Mouse (Mus musculus) MN1 (cell line): ENCODE data around the gene H1f0.
A peak's percentile ranks its signal among the peaks of the same experiment; 100 is the strongest.

Experiments
- DNase-seq: peaks from one replicate; pipeline ENCODE4 v3.0.0-alpha.2; 2016; ENCODE audit warnings: low spot score

Gene H1f0

DNA sequence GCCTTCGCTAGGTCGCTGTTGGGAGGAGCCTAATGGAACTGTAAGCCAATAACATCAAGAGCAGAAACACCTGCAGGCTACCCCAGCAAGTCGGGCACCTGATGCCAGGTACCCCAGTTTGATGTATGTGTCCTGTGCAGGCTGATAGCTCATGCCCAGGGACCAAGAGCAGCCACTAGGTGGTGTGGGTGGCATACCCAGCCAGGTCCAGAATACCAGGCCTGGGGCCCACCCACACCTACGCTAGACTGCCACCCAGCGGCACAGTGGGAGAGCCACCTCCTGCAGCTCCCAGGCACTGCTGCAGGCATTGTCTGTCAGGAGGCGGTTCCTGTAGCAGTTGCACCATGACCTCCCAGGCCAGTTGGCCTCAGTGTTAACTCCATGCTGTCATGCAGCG is 10.6 kb downstream of the H1f0 start:
- peak; percentile 96 for DNase-seq

DNA sequence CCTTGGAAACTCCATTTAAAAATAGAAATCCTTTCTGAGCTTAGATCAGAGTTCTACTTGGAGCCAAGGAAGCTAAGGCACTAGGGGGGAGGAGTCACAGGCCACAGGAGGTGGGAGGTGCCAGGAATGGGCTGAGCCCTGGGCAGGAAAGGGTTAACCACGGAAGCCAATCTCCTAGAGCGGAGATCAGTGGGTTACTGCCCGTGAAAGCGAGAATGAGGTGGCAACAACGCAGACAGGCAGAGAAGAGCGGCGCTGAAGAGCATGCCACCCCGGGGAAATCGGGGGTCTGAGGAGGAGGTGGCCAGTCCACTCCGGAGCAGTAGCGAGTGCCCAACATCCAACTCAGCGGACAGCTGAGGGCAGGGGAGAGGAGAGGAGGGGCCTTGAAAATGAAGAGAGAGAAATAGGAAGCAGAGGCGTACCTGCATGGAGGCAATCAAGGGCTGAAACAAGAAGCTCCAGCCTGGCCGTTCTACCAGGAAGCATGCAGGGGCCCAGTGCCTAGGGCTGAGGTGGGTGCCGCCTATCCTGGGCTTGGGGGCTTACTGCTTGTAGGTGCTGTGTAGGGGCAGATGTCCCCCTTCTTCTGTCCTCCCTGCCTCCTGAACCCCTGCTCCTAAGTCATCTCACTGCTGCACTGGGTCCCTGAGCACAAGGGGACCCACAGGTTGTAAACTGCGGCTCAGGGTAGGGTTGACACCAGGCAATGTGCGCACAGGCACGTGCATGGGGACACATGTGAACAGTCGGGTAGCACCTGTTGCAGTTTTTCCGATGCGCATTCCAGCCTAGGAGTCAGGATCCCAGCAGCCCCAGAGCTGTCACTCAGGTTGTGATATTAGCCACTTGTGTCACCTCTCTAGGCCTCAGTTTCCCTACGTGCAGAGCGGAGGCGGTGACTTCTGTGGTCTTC is 12.5 kb downstream of the H1f0 start:
- DNase-seq, result no peak

DNA sequence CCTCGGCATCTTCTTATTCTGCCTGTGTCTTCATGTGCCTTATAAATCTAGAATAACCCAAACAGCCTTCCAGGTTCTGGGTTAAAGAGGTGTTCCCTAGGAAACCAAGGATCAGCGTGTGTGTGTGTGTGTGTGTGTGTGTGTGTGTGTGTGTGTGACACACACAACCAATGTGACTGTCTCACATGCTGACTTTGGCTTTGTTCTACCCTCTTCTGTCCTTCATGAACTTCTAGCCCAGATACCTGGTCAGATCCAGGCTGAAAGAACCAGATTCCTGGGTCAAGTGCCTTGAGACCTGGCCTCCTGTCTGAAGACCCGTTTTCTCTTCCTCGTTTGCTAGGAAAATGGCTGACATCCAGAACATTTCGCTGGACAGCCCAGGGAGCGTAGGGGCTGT is 13.3 kb downstream of the H1f0 start, which contains the start of gene Galr3:
Gene Galr3 (plus strand): TSS at position 301 of the 400 bp plus-strand sequence.
- no peak for DNase-seq

DNA sequence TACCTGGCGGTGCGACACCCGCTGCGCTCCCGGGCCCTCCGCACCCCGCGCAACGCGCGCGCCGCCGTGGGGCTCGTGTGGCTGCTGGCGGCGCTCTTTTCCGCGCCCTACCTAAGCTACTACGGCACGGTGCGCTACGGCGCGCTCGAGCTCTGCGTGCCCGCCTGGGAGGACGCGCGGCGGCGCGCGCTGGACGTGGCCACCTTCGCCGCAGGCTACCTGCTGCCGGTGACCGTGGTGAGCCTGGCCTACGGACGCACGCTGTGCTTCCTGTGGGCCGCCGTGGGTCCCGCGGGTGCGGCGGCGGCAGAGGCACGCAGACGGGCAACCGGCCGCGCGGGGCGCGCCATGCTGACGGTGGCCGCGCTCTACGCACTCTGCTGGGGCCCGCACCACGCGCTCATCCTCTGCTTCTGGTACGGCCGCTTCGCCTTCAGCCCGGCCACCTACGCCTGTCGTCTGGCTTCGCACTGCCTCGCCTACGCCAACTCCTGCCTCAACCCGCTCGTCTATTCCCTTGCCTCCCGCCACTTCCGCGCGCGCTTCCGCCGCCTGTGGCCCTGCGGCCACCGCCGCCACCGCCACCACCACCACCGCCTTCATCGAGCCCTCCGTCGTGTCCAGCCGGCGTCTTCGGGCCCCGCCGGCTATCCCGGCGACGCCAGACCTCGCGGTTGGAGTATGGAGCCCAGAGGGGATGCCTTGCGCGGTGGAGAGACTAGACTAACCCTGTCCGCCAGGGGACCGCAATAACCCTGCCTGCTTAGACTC is 14.7 kb downstream of the H1f0 start:
- no peak for DNase-seq

DNA sequence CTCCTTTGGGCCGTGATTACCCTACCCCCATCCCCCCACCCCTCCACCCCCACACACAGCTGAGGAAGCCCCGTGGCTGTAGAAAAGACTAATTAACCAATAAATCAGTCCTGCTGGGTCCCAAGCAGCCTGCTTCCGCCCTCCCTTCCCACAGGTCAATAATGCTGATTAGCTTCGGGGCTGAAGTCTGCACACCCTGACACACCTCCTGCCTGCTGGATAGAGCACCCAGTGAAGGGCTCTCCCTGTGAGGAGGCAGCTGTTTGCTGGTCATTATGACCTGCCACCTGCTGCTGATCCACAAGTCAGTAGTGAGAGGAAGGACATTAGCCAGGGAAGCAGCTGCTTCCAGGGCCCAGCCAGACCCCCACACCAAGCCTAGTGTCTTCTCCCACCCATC is 16.6 kb downstream of the H1f0 start:
- peak; percentile 72 for DNase-seq

DNA sequence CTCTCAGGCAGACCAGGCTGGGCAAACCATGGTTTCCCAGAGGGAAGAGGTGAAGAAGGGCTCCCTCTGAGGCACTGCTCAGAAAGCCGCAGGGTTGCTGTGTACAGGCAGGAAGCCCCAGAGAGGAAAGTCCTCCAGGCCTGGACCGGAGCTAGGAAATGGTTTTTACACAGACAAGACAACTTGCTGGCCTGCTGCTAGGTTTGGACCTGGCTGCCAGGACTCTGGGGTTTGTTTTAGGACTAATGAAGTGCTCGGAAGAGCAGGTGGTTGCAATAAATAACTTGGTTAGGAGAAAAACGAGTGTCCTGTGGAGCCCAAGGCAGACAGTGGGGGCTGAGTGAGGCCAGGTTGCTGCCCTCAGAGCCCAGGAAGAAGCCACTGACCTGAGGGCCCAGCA is 19.9 kb downstream of the H1f0 start:
- peak; percentile 46 for DNase-seq

DNA sequence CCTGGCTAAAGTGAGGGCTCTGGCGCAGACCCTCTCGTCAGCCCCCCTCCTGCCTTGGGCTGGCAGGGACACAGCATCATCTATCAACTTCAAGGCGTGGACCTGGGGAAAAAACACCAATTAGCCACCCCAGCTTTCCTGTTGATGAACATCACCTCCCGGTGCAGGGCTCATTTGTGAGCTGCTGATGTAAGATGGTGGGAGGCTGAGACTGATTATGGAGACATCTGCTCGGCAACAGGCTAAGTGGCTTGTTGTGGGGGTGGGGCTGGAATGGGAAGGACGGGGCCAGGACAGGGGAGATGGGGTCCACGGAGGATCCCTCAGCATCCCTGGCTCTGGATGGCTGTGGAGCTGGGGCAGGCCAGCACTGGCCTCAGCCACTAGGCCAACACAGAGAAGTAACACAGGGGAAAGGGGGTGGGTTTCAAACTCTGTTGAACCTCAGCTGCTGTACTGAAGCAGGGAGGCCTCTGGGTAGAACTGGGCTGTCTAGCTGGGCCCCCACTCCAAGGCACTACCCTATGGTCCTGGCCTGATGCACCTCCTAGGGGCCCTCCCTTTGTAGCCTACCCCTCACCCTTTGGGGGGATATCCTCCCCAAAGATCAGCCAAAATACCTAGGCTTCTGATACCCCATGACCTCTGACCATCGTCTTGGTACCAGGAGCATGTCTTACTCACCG is 22.1 kb downstream of the H1f0 start:
- peak; percentile 49 for DNase-seq

DNA sequence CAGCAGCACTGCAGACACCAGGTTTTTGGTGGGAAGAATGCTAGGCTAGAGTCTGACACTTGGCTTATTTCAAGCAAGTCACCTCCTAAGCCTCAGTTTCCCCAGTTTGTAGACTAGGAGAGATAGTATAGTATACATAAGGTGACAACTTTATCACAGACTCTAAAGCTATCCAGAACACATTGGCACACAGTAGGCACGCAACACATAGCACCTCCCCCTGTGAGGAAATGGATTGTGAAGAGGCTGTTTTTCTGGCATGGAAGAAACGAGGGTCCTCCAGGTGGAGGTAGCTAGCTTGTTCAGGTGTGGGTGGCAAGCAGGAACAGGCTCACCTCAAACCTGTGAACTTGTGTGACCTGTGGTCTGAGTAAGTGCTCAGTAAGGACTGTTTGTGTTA is 22.7 kb downstream of the H1f0 start:
- no peak for DNase-seq

DNA sequence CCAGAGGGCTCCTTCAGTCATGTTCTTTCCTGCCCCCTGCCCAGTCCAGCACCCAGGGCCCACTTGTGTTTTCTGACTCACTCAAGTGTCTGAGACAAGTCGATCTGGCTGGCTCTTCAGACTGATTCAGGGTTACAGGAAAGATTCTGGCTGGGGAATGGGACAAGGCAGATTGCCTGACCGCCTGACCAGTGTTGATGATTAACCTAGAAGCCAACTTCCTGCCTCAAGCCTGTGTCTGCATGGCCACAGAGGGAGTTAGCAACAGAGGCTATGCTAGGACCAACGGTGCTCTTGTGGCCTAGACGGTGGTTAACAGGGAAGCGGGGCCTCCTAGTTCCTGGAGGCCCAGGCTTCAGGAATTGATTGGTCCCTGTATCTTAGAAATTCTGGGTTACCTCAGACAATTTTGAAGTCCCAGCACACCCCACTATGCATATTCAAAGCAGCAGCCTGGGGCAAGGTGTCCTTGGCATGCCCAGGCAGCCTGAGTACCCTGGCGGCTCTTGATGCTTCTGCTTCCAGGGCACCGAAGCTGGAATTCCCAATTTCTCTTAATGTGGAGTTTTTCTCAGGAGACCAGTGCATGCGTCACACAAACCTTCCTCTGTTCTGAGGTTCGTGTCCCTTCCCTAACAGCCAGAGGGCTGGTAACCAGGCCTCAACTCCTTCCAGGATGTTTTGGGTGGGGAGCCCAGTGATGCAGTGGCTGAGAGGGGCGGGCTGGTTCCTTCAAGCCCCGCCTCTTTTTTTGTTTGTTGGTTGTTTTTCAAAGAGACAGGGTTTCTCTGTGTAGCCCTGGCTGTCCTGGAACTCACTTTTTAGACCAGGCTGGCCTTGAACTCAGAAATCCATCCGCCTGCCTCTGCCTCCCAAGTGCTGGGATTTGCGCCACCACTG is 23.5 kb downstream of the H1f0 start:
- DNase-seq, result peak; percentile 51

DNA sequence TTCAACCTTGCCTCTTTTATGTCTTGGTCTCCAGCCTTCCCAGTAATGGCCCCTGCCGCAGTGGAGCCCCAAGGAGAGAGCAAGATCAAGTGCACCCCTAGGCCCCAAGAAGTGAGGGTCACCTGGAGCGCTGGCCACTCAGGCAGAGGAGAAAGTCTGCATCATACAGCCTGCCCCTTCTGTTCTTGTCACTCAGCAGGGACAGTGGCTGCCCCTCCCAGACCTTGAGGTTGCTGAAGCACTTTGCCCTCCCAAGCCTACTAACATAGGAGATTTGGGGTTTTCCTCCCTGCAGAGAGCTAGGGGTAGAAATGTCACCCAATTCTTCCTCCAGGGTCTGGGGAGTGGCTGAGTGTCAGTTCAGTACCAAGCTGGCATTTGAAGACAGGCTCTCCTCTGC is 24.1 kb downstream of the H1f0 start:
- DNase-seq, result no peak

DNA sequence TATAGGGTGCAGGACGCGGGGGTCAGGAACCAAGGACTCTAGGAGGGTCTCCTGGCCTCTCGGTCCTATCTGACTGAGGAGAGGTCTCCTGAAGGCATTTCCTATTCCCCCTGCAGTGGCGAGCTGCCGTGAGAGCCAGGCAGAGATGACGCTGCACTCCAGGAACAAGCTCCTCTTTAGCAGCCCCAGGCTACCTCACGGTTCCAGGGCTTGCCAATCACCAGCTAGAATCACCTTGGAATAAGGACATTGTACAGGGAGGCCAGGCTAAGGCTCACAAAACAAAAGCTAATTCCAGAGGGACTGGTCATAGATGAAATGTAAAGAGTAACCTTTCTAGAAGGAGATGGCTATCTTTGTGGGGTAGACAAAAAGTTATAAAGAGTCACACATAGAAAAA is 28.4 kb downstream of the H1f0 start:
- no peak for DNase-seq

DNA sequence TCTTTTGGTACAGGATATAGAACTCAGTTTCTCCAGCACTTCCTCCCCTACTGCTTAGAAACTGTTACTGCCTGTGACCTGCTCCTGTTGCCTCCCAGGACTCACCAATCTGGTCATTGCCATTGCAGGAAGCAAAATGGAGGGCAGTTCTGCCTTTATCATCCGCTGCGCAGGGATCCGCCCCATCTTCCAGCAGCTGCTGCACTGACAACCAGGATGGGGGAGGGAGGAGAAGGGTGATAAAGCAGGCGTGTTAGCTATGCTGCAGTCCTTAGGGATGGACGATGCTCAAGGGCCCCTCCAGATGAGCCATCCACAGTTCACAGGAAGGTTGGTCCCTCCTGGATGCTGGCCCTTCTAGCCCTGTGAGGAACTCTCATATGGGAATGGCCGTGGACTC is 29.6 kb downstream of the H1f0 start:
- DNase-seq, result no peak

DNA sequence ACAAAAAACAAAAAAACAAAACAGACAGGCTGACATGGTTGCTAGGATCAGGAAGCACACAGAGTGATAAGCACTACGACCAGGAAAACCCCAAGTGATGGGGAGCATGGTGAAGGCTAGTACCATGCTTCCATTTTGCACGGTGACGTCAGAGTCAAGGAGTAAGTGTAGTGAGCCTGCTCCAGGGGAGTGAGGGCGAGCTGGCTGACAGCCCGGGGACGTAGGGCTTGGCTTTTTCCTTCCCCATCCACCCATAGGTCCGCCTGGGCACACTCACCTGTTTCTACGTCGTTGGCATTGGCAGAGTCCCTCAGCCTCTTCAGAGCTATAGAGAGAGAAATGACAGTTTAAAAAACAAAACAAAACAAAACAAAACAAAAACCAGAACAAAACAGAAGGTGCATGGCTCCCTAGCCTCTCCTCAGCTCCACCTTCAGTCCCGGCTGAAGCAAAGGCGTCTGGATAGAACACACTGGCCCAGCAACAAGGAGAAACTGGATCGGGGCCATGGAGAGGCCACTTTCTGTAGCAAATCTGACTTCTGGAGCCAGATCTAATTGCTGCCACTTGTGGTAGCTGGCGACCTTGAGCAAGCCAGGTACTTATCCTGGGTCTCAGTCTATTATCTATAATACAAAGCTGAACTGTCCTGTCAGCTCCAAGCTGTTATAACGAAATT is 32.8 kb downstream of the H1f0 start:
- peak; percentile 71 for DNase-seq

DNA sequence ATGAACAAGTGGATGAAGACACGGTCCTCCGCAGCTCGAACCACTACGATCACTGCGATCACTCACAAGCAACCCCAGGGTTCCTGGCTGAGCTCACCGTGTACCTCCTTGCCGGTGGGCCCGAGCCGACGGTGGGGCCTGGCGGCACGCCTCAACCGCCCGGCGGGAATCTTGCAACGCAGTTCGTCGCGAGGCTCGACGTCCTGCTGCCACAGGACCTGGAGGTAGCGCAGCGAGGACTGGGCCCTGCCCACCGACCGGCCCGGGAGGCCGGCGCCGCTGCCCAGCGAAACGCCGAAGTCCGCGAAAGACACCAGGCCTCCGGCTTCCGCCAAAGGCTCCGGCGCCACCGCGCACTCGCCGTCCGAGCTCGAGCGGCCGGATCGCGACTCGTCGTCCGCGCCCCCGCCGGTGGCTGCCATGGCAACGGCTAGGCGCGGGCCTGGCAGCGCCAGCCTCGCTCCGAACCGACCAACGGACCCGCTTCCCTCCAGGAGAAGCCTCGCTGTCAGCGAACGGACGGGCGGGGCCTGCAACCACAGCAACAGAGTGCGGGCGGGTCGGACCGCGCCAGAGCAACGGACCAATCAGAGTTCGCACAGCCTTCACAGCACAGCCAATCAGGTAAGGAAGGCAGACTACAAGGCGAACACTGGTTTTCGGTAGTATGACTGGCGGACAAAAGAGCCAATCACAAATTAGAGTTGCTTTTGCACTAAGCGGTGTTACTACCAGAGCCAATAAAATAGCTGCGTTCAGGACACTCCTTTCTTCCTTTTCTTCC is 34.3 kb downstream of the H1f0 start, which contains the start of gene Ankrd54:
Gene Ankrd54 (minus strand): TSS at position 518 of the 784 bp plus-strand sequence.
- peak; percentile 100 for DNase-seq

DNA sequence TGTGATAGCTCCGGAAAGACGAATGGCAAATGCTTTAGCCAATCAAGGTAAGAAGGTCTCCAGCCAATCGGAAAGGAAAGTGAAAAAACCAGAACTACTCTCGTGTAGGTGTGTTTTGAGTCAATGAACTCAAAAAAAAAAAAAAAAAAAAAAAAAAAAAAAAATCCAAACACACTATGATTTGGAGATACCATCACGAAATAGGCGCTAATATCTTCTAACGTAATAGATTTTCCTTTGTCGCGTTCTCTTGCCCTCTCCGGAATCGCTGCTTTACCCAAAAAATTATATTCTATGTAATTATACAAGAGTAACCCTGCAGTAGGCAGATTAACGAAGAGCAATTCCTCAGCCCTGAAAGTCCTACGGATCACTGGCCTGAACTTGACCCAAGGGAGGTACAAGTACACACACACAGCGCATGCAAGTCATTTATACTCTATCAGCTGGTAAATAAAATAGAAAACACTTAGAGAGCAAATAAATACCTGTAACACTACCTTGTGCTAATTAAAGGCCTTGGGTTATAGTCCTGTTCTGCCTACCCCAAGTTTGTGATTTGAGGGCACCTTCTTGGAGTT is 35.0 kb downstream of the H1f0 start:
- no peak for DNase-seq

DNA sequence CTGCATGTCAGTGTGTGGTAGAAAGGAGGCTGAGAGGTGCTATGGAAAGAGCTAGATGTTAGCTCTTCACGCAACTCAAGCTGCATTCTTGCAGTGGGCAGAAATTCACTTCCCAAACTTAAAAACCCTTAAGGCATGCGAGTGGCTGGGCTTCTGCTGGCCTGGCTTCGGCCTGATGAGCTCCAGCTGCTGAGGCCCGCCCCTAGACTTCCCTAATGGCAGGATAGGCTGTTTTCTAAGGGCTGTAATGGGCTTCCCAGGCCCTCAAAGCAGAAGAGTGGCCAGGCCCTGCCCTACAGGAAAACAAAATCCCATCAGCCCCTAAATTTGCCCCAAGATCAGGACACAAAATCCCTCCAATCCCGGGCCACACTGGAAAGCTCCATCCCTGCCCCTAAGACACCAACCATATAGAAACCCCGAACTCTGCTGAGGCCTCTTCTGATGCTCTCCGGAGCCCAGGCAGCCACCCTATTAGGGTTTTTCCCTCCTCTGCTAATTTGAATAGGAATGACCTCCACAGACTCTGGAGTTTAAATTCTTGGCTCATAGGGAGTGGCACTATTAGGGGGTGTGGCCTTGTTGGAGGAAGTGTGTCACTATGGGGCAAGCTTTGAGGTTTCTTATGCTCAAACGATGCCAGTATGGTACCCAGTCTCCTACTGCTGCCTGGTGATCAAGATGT is 37.0 kb downstream of the H1f0 start:
- peak; percentile 33 for DNase-seq

DNA sequence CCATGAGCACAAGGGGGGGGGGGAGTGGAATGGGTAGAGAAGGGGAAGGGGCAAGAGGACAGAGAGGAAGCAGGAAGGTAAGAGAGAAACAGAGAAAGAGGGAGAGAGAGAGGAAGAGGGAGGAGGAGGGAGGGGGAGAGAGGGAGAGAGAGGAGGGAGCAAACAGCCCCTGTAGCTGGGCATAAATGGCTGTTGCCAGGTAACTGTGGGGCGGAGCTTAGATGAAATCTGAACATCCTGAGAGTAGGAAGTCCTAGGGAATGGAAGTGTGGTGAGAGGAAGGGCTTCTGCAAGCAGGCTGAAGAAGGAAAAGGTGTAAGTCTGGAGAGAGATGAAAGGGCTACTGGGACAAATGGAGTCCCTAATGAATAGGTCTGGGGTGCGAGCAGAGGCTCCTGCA is 38.0 kb downstream of the H1f0 start:
- DNase-seq, result peak; percentile 73

DNA sequence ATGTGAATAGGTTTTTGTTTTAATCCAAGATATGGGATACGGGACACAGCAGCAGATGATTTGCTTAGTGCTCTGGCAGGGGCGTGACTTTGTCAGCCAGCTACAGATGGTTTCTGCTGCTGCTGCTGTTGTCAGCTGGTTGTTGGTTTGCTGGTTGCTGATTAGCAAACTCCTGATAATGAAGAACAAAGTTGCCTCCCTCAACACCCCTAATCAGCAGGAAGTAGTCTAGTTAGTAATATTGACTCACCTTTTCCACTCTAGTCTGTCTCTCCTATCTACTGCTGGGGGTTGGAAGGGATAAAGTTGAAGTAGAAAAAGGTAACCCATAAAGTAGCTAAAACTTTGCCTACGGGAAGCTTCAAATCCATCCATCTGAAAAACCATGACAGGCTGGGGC is 39.4 kb downstream of the H1f0 start:
- DNase-seq, result no peak

DNA sequence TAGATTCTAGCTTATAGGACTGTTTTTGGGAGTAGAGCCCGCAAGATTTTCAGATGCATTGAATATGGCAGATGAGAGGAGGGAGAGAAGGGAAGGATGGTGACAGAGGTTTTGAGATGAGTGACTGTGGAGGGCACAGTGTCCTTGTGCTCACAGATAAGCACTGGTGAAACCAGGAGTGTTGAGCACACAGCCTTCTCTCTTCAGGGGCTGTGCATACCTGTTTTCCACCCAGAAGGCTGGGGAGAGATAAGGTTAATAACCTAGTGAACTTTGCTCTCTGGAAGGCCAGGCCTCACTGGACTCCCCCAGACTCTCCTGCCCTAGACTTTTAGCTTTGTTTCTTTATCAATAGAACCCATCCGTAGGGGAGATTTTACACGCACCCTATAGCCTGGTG is 40.2 kb downstream of the H1f0 start:
- no peak for DNase-seq
